Mouse (Mus musculus) lung, adult 2 months (tissue): ENCODE data around the gene Gm26566.

Experiments
- CTCF ChIP-seq: fragments of 200-500 bp; IDR thresholded peaks from 2 replicates; pipeline ENCODE4 v1.5.1; 2011; ENCODE audit warnings: mild to moderate bottlenecking, low read length, control low read depth; ENCODE audit not compliant: insufficient read depth
- POLR2A ChIP-seq: fragments of 200-500 bp; IDR thresholded peaks from 2 replicates; pipeline ENCODE4 v1.6.1; 2011; ENCODE audit warnings: low read depth, mild to moderate bottlenecking, control low read depth, low read length, borderline replicate concordance; ENCODE audit errors: extremely low read depth

DNA sequence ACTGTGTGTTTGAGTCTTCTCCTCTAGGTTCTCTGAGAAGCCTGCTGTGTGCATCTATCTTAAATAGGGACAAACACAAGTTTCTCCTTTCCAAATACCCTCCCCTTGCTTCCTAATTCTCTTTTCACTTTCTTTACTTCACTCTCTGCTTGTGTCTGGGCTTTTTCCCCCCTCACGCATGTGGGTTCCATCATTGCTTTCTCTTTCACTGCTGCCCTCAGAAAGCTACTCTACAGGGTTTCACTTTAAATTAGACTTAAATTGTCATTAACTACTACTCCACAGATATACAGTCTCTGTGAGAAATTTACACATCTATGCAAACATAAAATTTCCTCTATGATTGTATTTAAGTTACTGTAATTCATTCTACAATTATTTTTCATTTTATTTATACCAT is 37.8 kb upstream of the Gm26566 start, which contains the start of gene Ifna2:
- TF ChIP-seq POLR2A (no peak), CTCF (no peak)
